ENCODE assay signal across 26 mouse cellular contexts in the genomic region with DNA sequence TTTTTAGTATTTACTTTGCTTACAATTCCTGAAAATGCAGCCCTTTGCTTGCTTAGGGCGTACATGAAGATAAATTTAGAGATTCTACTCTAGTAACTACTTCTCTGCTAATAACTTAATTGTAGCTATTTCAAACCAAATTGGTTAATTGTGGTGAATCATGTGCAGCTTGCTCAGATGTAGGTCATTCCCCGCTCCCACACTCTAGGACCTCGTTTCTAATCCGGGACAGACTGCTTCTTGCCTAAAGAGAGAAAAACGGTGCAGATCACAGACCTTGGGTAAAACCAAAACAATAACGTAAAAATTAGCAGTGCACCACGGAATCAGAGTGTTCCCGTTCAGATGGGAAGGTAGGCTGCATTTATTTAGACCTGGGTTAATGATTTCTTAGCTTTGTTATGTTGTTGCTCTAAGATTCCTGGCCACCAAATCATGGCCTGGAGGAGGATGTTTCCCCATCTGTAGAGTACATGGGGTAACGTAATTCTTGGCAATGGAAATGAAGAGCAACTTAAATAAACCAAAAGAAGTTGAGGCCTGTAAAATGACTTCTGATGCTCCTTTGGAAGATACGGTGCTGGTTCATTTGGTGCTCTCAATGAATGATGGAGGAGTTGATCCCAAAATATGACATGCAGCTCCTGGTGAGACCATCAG. TPM values are rescaled to one million over a fixed set of nuclear protein-coding genes. Genes with fewer than 3 reads are reported as not detected.
DNase-seq lines count a peak whose midpoint lies in the region; ATAC-seq and TF ChIP-seq lines count a peak whose summit lies in the region.
"Had no signal": no experiment of that assay in that cellular context is flagged by ENCODE, and none has a peak within 500 bp of the region (broad histone marks: within the 10 kb centered on the region; RNA-seq: fewer than 3 reads in every experiment).

No protein-coding gene starts in this region.

- H3K4me1 ChIP-seq in liver, adult 2 months (ENCODE audit: control insufficient read depth, insufficient read depth, low read length): no peaks in the 10 kb centered on the region
- H3K4me1 ChIP-seq: embryonic facial prominence, embryonic 13.5 days; forebrain, embryonic 10.5 days; heart, embryonic 10.5 days had no signal

- no peak overlapping the region for H3K9ac ChIP-seq in liver, adult 2 months (ENCODE audit: low read depth, low read length)
- H3K9ac ChIP-seq: embryonic facial prominence, embryonic 13.5 days; hindbrain, embryonic 14.5 days had no signal

- H3K27me3 ChIP-seq in liver, adult 2 months (ENCODE audit: control insufficient read depth, insufficient read depth, low read length): no peaks in the 10 kb centered on the region
- H3K27me3 ChIP-seq: embryonic facial prominence, embryonic 13.5 days had no signal

- H3K27ac ChIP-seq in liver, adult 2 months (replicated peaks; ENCODE audit: insufficient read depth, low read depth, low read length): no peak overlapping the region
- H3K27ac ChIP-seq: embryonic facial prominence, embryonic 13.5 days; forebrain, embryonic 10.5 days; gastrocnemius, adult 2 months; heart, embryonic 10.5 days; hindbrain, embryonic 14.5 days had no signal

- H3K79me2 ChIP-seq in liver, adult 2 months (ENCODE audit: control insufficient read depth, insufficient read depth, low read length): no peaks in the 10 kb centered on the region; the same call in 1 of the 2 replicates

- no peak for TF ChIP-seq CTCF in liver, adult 2 months (IDR thresholded peaks at IDR 0.05; ENCODE audit: low read depth, low read length)

- WGBS in liver, adult 2 months: 84% methylated on average over 10 of the region's 10 CpGs

- intact Hi-C loops in heart, postnatal 14 days (cut with DNase I): no loop called here

- no peak overlapping the region for H3K4me3 ChIP-seq in liver, adult 2 months (ENCODE audit: insufficient read depth, low read depth, low read length)
- H3K4me3 ChIP-seq: embryonic facial prominence, embryonic 13.5 days; forebrain, embryonic 10.5 days; gastrocnemius, adult 2 months; heart, embryonic 10.5 days had no signal

- no peak for TF ChIP-seq POLR2A in liver, adult 2 months (IDR thresholded peaks at IDR 0.05; ENCODE audit: extremely low read depth, insufficient read depth, low read length)

- ATAC-seq in frontal cortex, adult (ENCODE audit: low TSS enrichment): peak; percentile 69
- ATAC-seq: CD4-positive, CD25-positive, alpha-beta regulatory T cell, adult 4 months; forebrain, embryonic 14.5 days; intestine, postnatal 0 days had no signal

- no peaks in the 10 kb centered on the region for H3K36me3 ChIP-seq in liver, adult 2 months (ENCODE audit: control insufficient read depth, insufficient read depth, low read length)
- H3K36me3 ChIP-seq: embryonic facial prominence, embryonic 13.5 days; forebrain, embryonic 10.5 days; G1E; heart, embryonic 10.5 days had no signal

- DNase-seq in frontal cortex, postnatal 10 days (ENCODE audit: low spot score in 2 of 2): no peak
- DNase-seq in liver, adult 2 months (ENCODE audit: extremely low read depth, low read depth, low spot score): peak; percentile 38
- no peak for DNase-seq in liver
- DNase-seq in brain, adult 2 months (ENCODE audit: low read depth, low spot score): peak; percentile 71
- DNase-seq in fat pad, adult 2 months (ENCODE audit: extremely low read depth, low read depth, low spot score): peak; percentile 74
- DNase-seq in heart, postnatal 14 days: no peak
- DNase-seq in gastrocnemius, adult 8-10 months (ENCODE audit: low spot score in 2 of 2): no peak
- DNase-seq: adrenal gland, postnatal 10 days; cerebellum, adult 8-10 months; cerebellum, postnatal 36 days; gastrocnemius, adult 2 months; gastrocnemius, postnatal 36 days; heart, adult 18-20 months; heart, postnatal 10 days had no signal

RNA-seq across cellular contexts. Expression of gene Gm11146, which starts 45.3 kb away (rescaled TPM):
- total RNA-seq in liver, adult 2 months (2014; rRNA removed): not detected in 2 replicates
- not detected in 2 replicates for polyA plus RNA-seq in liver, adult 2 months (2012; rRNA removed)
- not detected for total RNA-seq in heart, postnatal 14 days (2021)
- not detected for total RNA-seq in gastrocnemius, adult 8-10 months (2022)
- total RNA-seq: adrenal gland, postnatal 10 days; adrenal gland, postnatal 4 days; G1E; gastrocnemius, adult 2 months; gastrocnemius, postnatal 36 days; heart, adult 18-20 months; heart, postnatal 10 days; hematopoietic stem cell, adult 5-6 weeks had no signal
- polyA plus RNA-seq: CD4-positive, CD25-positive, alpha-beta regulatory T cell, adult 4 months; embryonic facial prominence, embryonic 13.5 days; forebrain, embryonic 10.5 days; forebrain, embryonic 14.5 days; G1E; heart, embryonic 10.5 days; heart, embryonic 14.5 days; hindbrain, embryonic 14.5 days; intestine, postnatal 0 days had no signal

Comparison
In these comparisons a context has a peak if more than half of its experiments do, and no peak if none do; other contexts are left out.
1. DNase-seq: peak in liver, adult 2 months (single experiment), brain, adult 2 months (single experiment) and fat pad, adult 2 months (single experiment); none in frontal cortex, postnatal 10 days (0 of 2), liver (single experiment), heart, postnatal 14 days (0 of 2) and gastrocnemius, adult 8-10 months (0 of 2).